Mouse (Mus musculus) left cerebral cortex, postnatal 14 days (tissue): ENCODE measurements at regions not wholly inside any gene's neighbourhood (a gene's known extent, or its start where the extent isn't known, plus 50 kb on each side); places are given as distances from the start of the nearest gene placed in this dataset.

Experiments used
- DNase-seq, 2 experiments: peaks; one replicate each; pipeline ENCODE4 v3.0.0; 2021 to 2022; ENCODE audit warnings: low spot score in 2 of 2, mixed read lengths in 1 of 2
- intact Hi-C: fragments of 180-260 bp; cut with DNase I; formaldehyde crosslinking; loops from one replicate; pipeline ENCODE4 v1.15.1; 2025

GRCm38 (mm10) chr1:89002326-89002725 lies 67.9 kb upstream of the Sh3bp4 start:
- intact Hi-C loops = no loop called here
- no peak for DNase-seq

- no peak for DNase-seq
- intact Hi-C loops = no loop called here
Measured at GRCm38 (mm10) chr1:89003752-89004151, 66.5 kb upstream of the Sh3bp4 start.

GRCm38 (mm10) chr1:89007476-89007875 lies 62.7 kb upstream of the Sh3bp4 start:
- DNase-seq = peak in 1 of 2 experiments; percentile 10
- intact Hi-C loops = no loop called here

GRCm38 (mm10) chr1:89010170-89010569 lies 60.0 kb upstream of the Sh3bp4 start:
- intact Hi-C loops = no loop called here
- no peak for DNase-seq

- intact Hi-C loops = no loop called here
- DNase-seq = no peak
Measured at GRCm38 (mm10) chr1:89011454-89011853, 58.8 kb upstream of the Sh3bp4 start.

GRCm38 (mm10) chr1:89015385-89015784 lies 54.8 kb upstream of the Sh3bp4 start:
- intact Hi-C loops = no loop called here
- DNase-seq = no peak

GRCm38 (mm10) chr1:89015845-89016244 lies 54.4 kb upstream of the Sh3bp4 start:
- intact Hi-C loops = no loop called here
- no peak for DNase-seq

GRCm38 (mm10) chr1:89019778-89020373 lies 50.3 kb upstream of the Sh3bp4 start:
- no peak for DNase-seq
- intact Hi-C loops = no loop called here
